8 mouse cellular contexts compared by ENCODE assay signal in genomic region chr11:97662207-97662892, GRCm38 (mm10). TPM values are rescaled to one million over a fixed set of nuclear protein-coding genes. Genes with fewer than 3 reads are reported as not detected.
DNase-seq lines count a peak whose midpoint lies in the region; ATAC-seq and TF ChIP-seq lines count a peak whose summit lies in the region.

No protein-coding gene starts in this region.

- TF ChIP-seq CTCF in left cerebral cortex, adult 2 months (IDR thresholded peaks at IDR 0.05): no peak

- H3K27ac ChIP-seq in left cerebral cortex, adult 2 months: peak overlapping the region; percentile 58; the same call in 1 of the 2 replicates
- peak overlapping the region; percentile 92; the same call in 1 of the 2 replicates for H3K27ac ChIP-seq in embryonic facial prominence, embryonic 12.5 days
- no peak overlapping the region for H3K27ac ChIP-seq in hindbrain, embryonic 13.5 days
- 0 out of 2 replicates have a peak overlapping the region, but pooled peaks have one; percentile 84 for H3K27ac ChIP-seq in limb, embryonic 15.5 days
- H3K27ac ChIP-seq in neural tube, embryonic 11.5 days (ENCODE audit: low read depth, low read length): no peak overlapping the region

- DNase-seq in left cerebral cortex, adult 2 months (ENCODE audit: extremely low spot score in 1 of 2, low spot score in 2 of 2): no peak
- no peak for DNase-seq in left cerebral cortex, postnatal 25 days (ENCODE audit: low spot score in 2 of 2)
- no peak for DNase-seq in neural tube, embryonic 11.5 days (ENCODE audit: low spot score)
- DNase-seq in right cerebral cortex, postnatal 14 days: no peak
- no peak for DNase-seq in layer of hippocampus, adult 9-11 months

- H3K4me2 ChIP-seq in embryonic facial prominence, embryonic 12.5 days (replicated peaks): peak overlapping the region; percentile 78
- H3K4me2 ChIP-seq in hindbrain, embryonic 13.5 days: peak overlapping the region; percentile 50
- peak overlapping the region; percentile 69 for H3K4me2 ChIP-seq in limb, embryonic 15.5 days
- peak overlapping the region; percentile 84 for H3K4me2 ChIP-seq in neural tube, embryonic 11.5 days (ENCODE audit: low read depth)

- intact Hi-C loops in left cerebral cortex, adult 2 months (cut with DNase I): loop anchor here (5.0 kb wide), 1 partner anchor 35 kb away; no protein-coding TSS in a partner anchor
- intact Hi-C loops in left cerebral cortex, postnatal 25 days (cut with DNase I): loop anchor here (5.0 kb wide), 1 partner anchor 35 kb away; no protein-coding TSS in a partner anchor

- H3K9ac ChIP-seq in embryonic facial prominence, embryonic 12.5 days: peak overlapping the region; percentile 91
- H3K9ac ChIP-seq in hindbrain, embryonic 13.5 days: peak overlapping the region; percentile 86; the same call in 1 of the 2 replicates
- 0 out of 2 replicates have a peak overlapping the region, but pooled peaks have one; percentile 71 for H3K9ac ChIP-seq in limb, embryonic 15.5 days
- no peak overlapping the region; the same call in 1 of the 2 replicates for H3K9ac ChIP-seq in neural tube, embryonic 11.5 days (ENCODE audit: low read length)

- no peaks in the 10 kb centered on the region for H3K9me3 ChIP-seq in embryonic facial prominence, embryonic 12.5 days
- no peaks in the 10 kb centered on the region for H3K9me3 ChIP-seq in hindbrain, embryonic 13.5 days
- H3K9me3 ChIP-seq in limb, embryonic 15.5 days: no peaks in the 10 kb centered on the region
- H3K9me3 ChIP-seq in neural tube, embryonic 11.5 days (ENCODE audit: control insufficient read depth, low read length): no peaks in the 10 kb centered on the region

- peaks cover 20% of the 10 kb centered on the region for H3K36me3 ChIP-seq in embryonic facial prominence, embryonic 12.5 days
- H3K36me3 ChIP-seq in hindbrain, embryonic 13.5 days: peaks cover 21% of the 10 kb centered on the region
- H3K36me3 ChIP-seq in limb, embryonic 15.5 days: peaks cover 21% of the 10 kb centered on the region
- peaks cover 3% of the 10 kb centered on the region for H3K36me3 ChIP-seq in neural tube, embryonic 11.5 days (ENCODE audit: control insufficient read depth, insufficient read depth, low read length)

- peaks cover 7% of the 10 kb centered on the region for H3K27me3 ChIP-seq in embryonic facial prominence, embryonic 12.5 days
- peaks cover 29% of the 10 kb centered on the region for H3K27me3 ChIP-seq in hindbrain, embryonic 13.5 days
- peaks cover 17% of the 10 kb centered on the region for H3K27me3 ChIP-seq in limb, embryonic 15.5 days
- peaks cover 23% of the 10 kb centered on the region for H3K27me3 ChIP-seq in neural tube, embryonic 11.5 days (ENCODE audit: control insufficient read depth, insufficient read depth, low read length)

- no peak for ATAC-seq in embryonic facial prominence, embryonic 12.5 days (ENCODE audit: insufficient number of reproducible peaks, insufficient read depth, low FRiP score, low TSS enrichment)
- no peak for ATAC-seq in hindbrain, embryonic 13.5 days (ENCODE audit: low FRiP score)
- no peak for ATAC-seq in limb, embryonic 15.5 days (ENCODE audit: insufficient number of reproducible peaks, low FRiP score, low TSS enrichment, low read depth)
- ATAC-seq in neural tube, embryonic 11.5 days (ENCODE audit: insufficient read depth, low FRiP score, low TSS enrichment): no peak

- 2% methylated on average over 21 of the region's 21 CpGs for WGBS in embryonic facial prominence, embryonic 12.5 days
- 2% methylated on average over 21 of the region's 21 CpGs for WGBS in hindbrain, embryonic 13.5 days
- WGBS in limb, embryonic 15.5 days: 1% methylated on average over 21 of the region's 21 CpGs
- whole genome bisulfite sequencing in neural tube, embryonic 11.5 days: 1% methylated on average over 21 of the region's 21 CpGs

- peaks cover 43% of the 10 kb centered on the region for H3K4me1 ChIP-seq in embryonic facial prominence, embryonic 12.5 days
- peaks cover 49% of the 10 kb centered on the region for H3K4me1 ChIP-seq in hindbrain, embryonic 13.5 days (replicated peaks)
- peaks cover 56% of the 10 kb centered on the region for H3K4me1 ChIP-seq in limb, embryonic 15.5 days
- peaks cover 24% of the 10 kb centered on the region for H3K4me1 ChIP-seq in neural tube, embryonic 11.5 days (ENCODE audit: control insufficient read depth, insufficient read depth, low read length)

- peak overlapping the region; percentile 75 for H3K4me3 ChIP-seq in left cerebral cortex, adult 2 months
- peak overlapping the region; percentile 94 for H3K4me3 ChIP-seq in embryonic facial prominence, embryonic 12.5 days
- H3K4me3 ChIP-seq in hindbrain, embryonic 13.5 days: peak overlapping the region; percentile 87
- H3K4me3 ChIP-seq in limb, embryonic 15.5 days: peak overlapping the region; percentile 87
- peak overlapping the region; percentile 94 for H3K4me3 ChIP-seq in neural tube, embryonic 11.5 days (ENCODE audit: low read depth, low read length)

RNA-seq across cellular contexts. Expression of gene Mllt6, which starts 0.9 kb away (rescaled TPM):
- total RNA-seq in left cerebral cortex, adult 2 months (2021): 100 to 1,000 TPM; 143 to 147 TPM
- total RNA-seq in left cerebral cortex, postnatal 25 days (2021): 100 to 1,000 TPM; 105 to 121 TPM
- 3.2 and 3.4 TPM in 2 replicates for polyA plus RNA-seq in embryonic facial prominence, embryonic 12.5 days (2016; fragmentation: Nextera tagmentation; extraction: Ambion mirVana)
- polyA plus RNA-seq in hindbrain, embryonic 13.5 days (2015; fragmentation: Nextera tagmentation; extraction: Ambion mirVana): 3.4 and 4.1 TPM in 2 replicates
- 2.4 and 2.6 TPM in 2 replicates for polyA plus RNA-seq in limb, embryonic 15.5 days (2015; fragmentation: Nextera tagmentation; extraction: Ambion mirVana)
- 3.9 and 4.5 TPM in 2 replicates for polyA plus RNA-seq in neural tube, embryonic 11.5 days (2014; fragmentation: Nextera tagmentation; extraction: Ambion mirVana)

RNA-seq across cellular contexts. Expression of gene Cisd3, which starts 23.3 kb away (rescaled TPM):
- total RNA-seq in left cerebral cortex, adult 2 months (2021): 10 to 100 TPM; 47.7 to 57.6 TPM
- total RNA-seq in left cerebral cortex, postnatal 25 days (2021): 10 to 100 TPM; 46.5 to 48.8 TPM
- 11.6 and 13.7 TPM in 2 replicates for polyA plus RNA-seq in embryonic facial prominence, embryonic 12.5 days (2016; fragmentation: Nextera tagmentation; extraction: Ambion mirVana)
- 23.8 and 25.6 TPM in 2 replicates for polyA plus RNA-seq in hindbrain, embryonic 13.5 days (2015; fragmentation: Nextera tagmentation; extraction: Ambion mirVana)
- polyA plus RNA-seq in limb, embryonic 15.5 days (2015; fragmentation: Nextera tagmentation; extraction: Ambion mirVana): 13.5 and 18.6 TPM in 2 replicates
- 20.2 and 21.1 TPM in 2 replicates for polyA plus RNA-seq in neural tube, embryonic 11.5 days (2014; fragmentation: Nextera tagmentation; extraction: Ambion mirVana)

RNA-seq across cellular contexts. Expression of gene Epop, which starts 32.8 kb away (rescaled TPM):
- 100 to 1,000 TPM in 1 of 2 experiments, 10 to 100 TPM in 1; 99.9 to 107 TPM for total RNA-seq in left cerebral cortex, adult 2 months (2021)
- 10 to 100 TPM; 77.4 to 92.2 TPM for total RNA-seq in left cerebral cortex, postnatal 25 days (2021)
- polyA plus RNA-seq in embryonic facial prominence, embryonic 12.5 days (2016; fragmentation: Nextera tagmentation; extraction: Ambion mirVana): 15.3 and 16.4 TPM in 2 replicates
- 2.3 and 3.0 TPM in 2 replicates for polyA plus RNA-seq in hindbrain, embryonic 13.5 days (2015; fragmentation: Nextera tagmentation; extraction: Ambion mirVana)
- polyA plus RNA-seq in limb, embryonic 15.5 days (2015; fragmentation: Nextera tagmentation; extraction: Ambion mirVana): 1.9 and 3.2 TPM in 2 replicates
- 9.7 and 11.0 TPM in 2 replicates for polyA plus RNA-seq in neural tube, embryonic 11.5 days (2014; fragmentation: Nextera tagmentation; extraction: Ambion mirVana)

RNA-seq across cellular contexts. Expression of gene Pcgf2, which starts 37.9 kb away (rescaled TPM):
- total RNA-seq in left cerebral cortex, adult 2 months (2021): 10 to 100 TPM; 36.2 to 39.6 TPM
- total RNA-seq in left cerebral cortex, postnatal 25 days (2021): 10 to 100 TPM; 30.1 to 30.3 TPM
- polyA plus RNA-seq in embryonic facial prominence, embryonic 12.5 days (2016; fragmentation: Nextera tagmentation; extraction: Ambion mirVana): 20.6 and 21.6 TPM in 2 replicates
- polyA plus RNA-seq in hindbrain, embryonic 13.5 days (2015; fragmentation: Nextera tagmentation; extraction: Ambion mirVana): 26.2 and 26.3 TPM in 2 replicates
- polyA plus RNA-seq in limb, embryonic 15.5 days (2015; fragmentation: Nextera tagmentation; extraction: Ambion mirVana): 13.1 and 14.7 TPM in 2 replicates
- polyA plus RNA-seq in neural tube, embryonic 11.5 days (2014; fragmentation: Nextera tagmentation; extraction: Ambion mirVana): 17.5 and 17.8 TPM in 2 replicates

RNA-seq across cellular contexts. Expression of gene Psmb3, which starts 40.8 kb away (rescaled TPM):
- total RNA-seq in left cerebral cortex, adult 2 months (2021): 100 to 1,000 TPM; 113 to 123 TPM
- total RNA-seq in left cerebral cortex, postnatal 25 days (2021): 100 to 1,000 TPM; 119 to 124 TPM
- 447 and 479 TPM in 2 replicates for polyA plus RNA-seq in embryonic facial prominence, embryonic 12.5 days (2016; fragmentation: Nextera tagmentation; extraction: Ambion mirVana)
- polyA plus RNA-seq in hindbrain, embryonic 13.5 days (2015; fragmentation: Nextera tagmentation; extraction: Ambion mirVana): 476 and 483 TPM in 2 replicates
- polyA plus RNA-seq in limb, embryonic 15.5 days (2015; fragmentation: Nextera tagmentation; extraction: Ambion mirVana): 413 and 414 TPM in 2 replicates
- polyA plus RNA-seq in neural tube, embryonic 11.5 days (2014; fragmentation: Nextera tagmentation; extraction: Ambion mirVana): 545 and 553 TPM in 2 replicates

Comparison
In these comparisons a context has a peak if more than half of its experiments do, and no peak if none do; other contexts are left out.
1. H3K27ac ChIP-seq: peak in left cerebral cortex, adult 2 months (single experiment), embryonic facial prominence, embryonic 12.5 days (single experiment) and limb, embryonic 15.5 days (single experiment); none in hindbrain, embryonic 13.5 days (single experiment) and neural tube, embryonic 11.5 days (single experiment).
2. Peak in every context shown above with its lines, with median percentiles within 50 percentile points of each other: H3K4me3 ChIP-seq and H3K4me2 ChIP-seq.